9 mouse cellular contexts compared by ENCODE assay signal in the genomic region with DNA sequence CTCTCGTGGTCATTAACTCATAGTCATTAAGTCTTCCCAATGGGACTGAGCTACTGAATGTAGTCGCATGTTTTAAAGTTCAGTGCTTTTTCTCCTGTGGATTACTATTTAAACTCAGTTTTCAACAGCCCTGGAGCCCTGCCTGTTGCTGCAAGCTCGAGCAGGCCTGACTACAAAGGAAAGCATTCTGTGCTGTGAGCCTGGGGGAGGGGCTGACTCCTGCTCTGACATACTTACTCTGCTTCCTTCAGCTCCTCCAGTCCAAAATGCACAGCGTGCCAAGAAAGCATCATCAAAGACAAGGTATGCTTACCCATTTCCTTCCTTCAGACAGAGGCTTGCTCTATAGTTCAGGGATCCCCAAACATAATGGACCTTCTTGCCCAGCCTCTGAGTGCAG. TPM values are rescaled to one million over a fixed set of nuclear protein-coding genes. Genes with fewer than 3 reads are reported as not detected.
DNase-seq lines count a peak whose midpoint lies in the region; ATAC-seq lines count a peak whose summit lies in the region.
"Had no signal": no experiment of that assay in that cellular context is flagged by ENCODE, and none has a peak within 500 bp of the region (broad histone marks: within the 10 kb centered on the region; RNA-seq: fewer than 3 reads in every experiment).

No protein-coding gene starts in this region.

- peak; percentile 50 for DNase-seq in cerebellum, adult 9-11 months
- DNase-seq in retina, postnatal 1 day, result peak; percentile 16
- DNase-seq in retina, embryonic 14.5 days (ENCODE audit: low spot score), result no peak
- DNase-seq in kidney, postnatal 10 days, result peak; percentile 79
- DNase-seq in thymus, postnatal 14 days, result peak; percentile 85
- no peak for DNase-seq in gastrocnemius, postnatal 25 days
- no peak for DNase-seq in cerebellum, adult 11 months

- no peak for ATAC-seq in cerebellum, adult (ENCODE audit: insufficient number of reproducible peaks, low FRiP score, low TSS enrichment)

RNA-seq across cellular contexts. Expression of a gene that starts 32.1 kb away (rescaled TPM):
- not detected for total RNA-seq in gastrocnemius, postnatal 25 days (2021)
- total RNA-seq: common myeloid progenitor, adult 5-6 weeks had no signal

RNA-seq across cellular contexts. Expression of a gene that starts 54.5 kb away (rescaled TPM):
- not detected for total RNA-seq in gastrocnemius, postnatal 25 days (2021)

Comparison
In these comparisons a context has a peak if more than half of its experiments do, and no peak if none do; other contexts are left out.
1. DNase-seq: peak in cerebellum, adult 9-11 months (single experiment), retina, postnatal 1 day (single experiment), kidney, postnatal 10 days (single experiment) and thymus, postnatal 14 days (single experiment); none in retina, embryonic 14.5 days (single experiment), gastrocnemius, postnatal 25 days (single experiment) and cerebellum, adult 11 months (single experiment).